Mouse (Mus musculus) common myeloid progenitor, adult 5-6 weeks (primary cell): ENCODE results near the gene Atg7. TPM values are rescaled to one million over a fixed set of nuclear protein-coding genes. Genes with fewer than 3 reads are reported as not detected.

Source experiments
- ATAC-seq: replicated peaks from 2 replicates; pipeline ENCODE4 v1.8.0; 2016; ENCODE audit warnings: low read depth, mild to moderate bottlenecking, moderate TSS enrichment, inconsistent platforms; ENCODE audit not compliant: poor library complexity, severe bottlenecking
- total RNA-seq: library from RNA; stranded (forward); fragments of 200-1000, 187-1606 nt; gene quantifications from 2 replicates; pipeline ENCODE4 v1.2.3, GENCODE M21; 2017

The Atg7 gene
- total RNA-seq, 1 experiment from 2014 or later, result 17.2 TPM

- ATAC-seq, result no peak
Measured at GRCm38 (mm10) chr6:114891771-114892170, 248.9 kb downstream of the Atg7 start.

- peak; percentile 12 for ATAC-seq
Measured at GRCm38 (mm10) chr6:114892363-114892762, 249.5 kb downstream of the Atg7 start.

- ATAC-seq, result peak; percentile 83
Measured at GRCm38 (mm10) chr6:114893427-114894209, 250.7 kb downstream of the Atg7 start.

- peak; percentile 4; the same call in 1 of the 2 replicates for ATAC-seq
Measured at GRCm38 (mm10) chr6:114894548-114895106, 251.7 kb downstream of the Atg7 start.

DNA sequence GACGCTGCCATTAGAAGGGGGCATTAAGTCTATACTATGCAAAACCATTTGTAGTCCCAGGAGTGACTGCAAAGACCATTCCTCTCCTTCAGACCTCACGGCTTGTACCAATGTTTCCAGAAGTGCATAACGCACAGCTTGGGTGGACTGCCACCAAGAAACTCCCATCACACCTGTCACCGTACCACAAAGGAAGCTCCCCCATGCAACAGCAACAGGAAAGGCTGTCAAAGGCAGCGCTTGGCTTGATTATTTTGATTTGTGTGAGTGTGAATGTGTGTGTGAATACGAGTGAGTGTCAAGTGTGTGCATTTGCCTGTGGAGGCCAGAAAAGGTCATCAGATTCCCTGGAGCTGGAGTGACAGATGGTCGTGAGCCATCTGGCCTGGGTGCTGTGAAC is 252.3 kb downstream of the Atg7 start:
- ATAC-seq, result no peak

- no peak for ATAC-seq
Measured at GRCm38 (mm10) chr6:114896281-114896680, 253.4 kb downstream of the Atg7 start.

DNA sequence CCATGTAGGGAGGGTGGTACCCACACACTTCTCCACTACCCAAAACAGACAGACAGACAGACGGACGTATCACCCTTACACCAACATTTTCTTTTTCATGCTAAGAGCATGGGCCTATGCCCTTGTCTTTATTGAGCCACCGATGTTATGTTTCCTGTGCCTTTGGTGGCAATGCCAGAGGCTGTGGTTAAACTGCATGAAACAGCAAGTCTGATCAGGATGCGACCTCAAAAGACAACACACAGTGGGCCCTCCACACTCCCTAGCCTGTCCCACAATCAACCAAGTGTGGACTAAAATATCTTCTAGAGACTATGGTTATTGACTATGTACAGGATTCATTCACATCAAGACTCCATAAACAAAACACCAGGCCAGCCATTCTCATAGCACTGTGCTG is 256.1 kb downstream of the Atg7 start:
- ATAC-seq, result peak; percentile 71

DNA sequence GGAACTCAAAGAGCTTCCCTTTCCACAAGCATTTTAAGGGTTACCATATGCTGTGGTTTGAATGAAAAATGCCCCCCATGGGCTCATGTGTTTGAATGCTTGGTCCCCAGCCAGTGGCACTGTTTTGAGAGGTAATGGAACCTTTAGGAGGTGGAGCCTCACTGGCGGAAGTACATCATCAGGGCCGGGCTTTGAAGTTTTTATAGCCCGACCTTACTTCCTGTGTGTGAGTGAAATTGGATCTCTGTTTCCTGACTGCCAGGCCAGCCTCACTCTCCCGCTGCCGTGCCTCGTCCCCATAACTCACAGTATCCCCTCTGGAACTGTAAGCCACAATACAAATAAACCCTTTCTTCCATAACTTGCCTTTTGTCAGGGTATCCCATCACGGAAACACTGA is 256.8 kb downstream of the Atg7 start:
- peak; percentile 49 for ATAC-seq

DNA sequence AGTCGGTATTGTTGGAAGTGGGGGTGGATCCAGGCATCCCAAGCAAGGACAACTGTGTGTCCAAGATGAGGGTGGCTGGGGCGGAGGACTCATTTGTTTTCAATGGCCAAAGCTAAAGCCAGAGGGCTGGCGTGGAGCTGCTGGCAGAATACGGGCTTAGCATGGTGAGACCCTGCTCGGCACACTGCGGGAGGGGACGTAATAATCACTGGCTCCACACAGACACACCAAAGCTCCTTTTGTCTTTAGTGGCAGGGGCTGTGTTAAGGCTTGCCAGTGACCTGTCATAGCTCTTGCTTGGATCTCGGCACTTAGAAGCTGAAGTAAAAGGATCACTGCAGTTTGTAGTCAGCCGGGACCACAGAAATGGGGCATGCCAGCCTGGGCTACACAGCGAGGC is 257.3 kb downstream of the Atg7 start:
- no peak for ATAC-seq

GRCm38 (mm10) chr6:114901321-114901824 is 258.5 kb downstream of the Atg7 start:
- ATAC-seq, result no peak

DNA sequence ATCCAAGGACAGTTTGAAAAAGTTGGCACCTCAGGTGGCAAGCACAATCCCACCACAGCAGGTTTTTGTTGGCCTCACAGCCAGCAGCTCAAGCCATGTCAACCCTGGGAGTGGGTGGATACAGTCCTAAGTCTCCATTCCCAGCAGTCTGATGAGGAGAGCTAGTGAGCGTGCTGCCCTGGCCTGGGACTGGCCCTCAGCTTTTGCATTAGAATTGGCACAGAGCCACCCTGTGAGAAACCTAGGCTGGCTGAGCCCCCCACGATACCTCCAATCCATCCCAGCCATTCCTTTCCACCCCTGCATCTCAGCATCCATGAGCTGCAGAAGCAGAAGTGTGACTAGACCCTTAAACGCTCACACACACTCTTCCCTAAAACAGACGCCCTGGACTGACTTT is 259.0 kb downstream of the Atg7 start:
- ATAC-seq, result 0 out of 2 replicates have a peak, but pooled peaks have one; percentile 10

- peak; percentile 53 for ATAC-seq
Measured at GRCm38 (mm10) chr6:114904233-114904632, 261.3 kb downstream of the Atg7 start.

- no peak for ATAC-seq
Measured at GRCm38 (mm10) chr6:114904818-114905217, 261.9 kb downstream of the Atg7 start.

- no peak for ATAC-seq
Measured at GRCm38 (mm10) chr6:114905253-114906028, 262.5 kb downstream of the Atg7 start.

GRCm38 (mm10) chr6:114906209-114906608 is 263.3 kb downstream of the Atg7 start:
- no peak for ATAC-seq

DNA sequence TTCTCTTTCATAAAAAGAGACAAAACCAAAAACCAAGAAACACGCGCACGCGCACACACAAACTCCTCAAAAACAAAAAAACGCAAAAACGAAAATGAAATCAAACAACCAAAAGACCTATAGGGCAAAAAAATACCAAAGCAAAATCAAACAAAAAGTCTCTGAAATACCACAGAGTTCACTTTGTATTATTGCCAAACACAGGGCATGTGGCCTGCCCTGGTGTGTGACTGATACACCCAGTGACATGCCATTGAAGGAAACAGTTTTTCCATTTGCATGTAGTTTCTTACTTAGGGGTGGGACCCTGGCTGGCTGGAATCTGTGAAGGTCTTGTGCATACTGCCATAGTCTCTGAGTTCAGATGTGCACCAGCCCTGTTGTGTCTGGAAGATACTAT is 264.6 kb downstream of the Atg7 start:
- ATAC-seq, result no peak

DNA sequence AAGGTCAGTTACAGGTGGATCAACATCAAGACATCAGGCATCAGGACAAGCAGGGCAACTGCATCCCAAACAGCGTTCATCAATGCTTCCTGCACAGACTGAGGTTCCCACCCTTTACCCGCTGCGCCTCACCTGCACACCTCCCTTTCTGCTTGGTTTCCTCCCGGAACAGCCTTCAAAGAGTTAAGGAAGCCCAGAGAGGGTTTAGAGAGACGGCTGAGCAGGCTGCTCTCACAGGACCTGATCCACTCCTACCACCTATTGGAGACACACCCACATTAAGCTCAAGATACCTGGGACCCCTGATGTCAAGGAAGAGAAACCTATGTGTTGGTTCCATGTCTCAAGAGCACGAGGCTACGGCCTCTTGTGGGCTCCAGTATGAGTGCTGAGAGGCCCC is 266.9 kb downstream of the Atg7 start:
- no peak for ATAC-seq
